Mouse (Mus musculus) lung, adult 18-20 months (tissue): ENCODE results near the gene Polr3a.

ENCODE experiments used
- DNase-seq, 2 experiments: peaks; one replicate each; pipeline ENCODE4 v3.0.0; 2022; ENCODE audit warnings: mixed read lengths in 2 of 2

Gene Polr3a

GRCm38 (mm10) chr14:24486773-24487227 lies at the start of gene Polr3a, which contains the start of gene Rps24:
Gene Polr3a, minus strand, starts transcription at chr14:24487058.
Gene Rps24, plus strand, starts transcription at chr14:24487125.
- DNase-seq: peak; percentile 90 to 91

GRCm38 (mm10) chr14:24534865-24535545 lies 48.1 kb upstream of the Polr3a start:
- DNase-seq: no peak

GRCm38 (mm10) chr14:24530228-24530627 lies 43.4 kb upstream of the Polr3a start:
- no peak for DNase-seq

GRCm38 (mm10) chr14:24526440-24526839 lies 39.6 kb upstream of the Polr3a start:
- DNase-seq: no peak

- peak; percentile 20 to 60 for DNase-seq
These were observed 39.0 kb upstream of the Polr3a start for GRCm38 (mm10) chr14:24525677-24526415.

- no peak for DNase-seq
These were observed 38.3 kb upstream of the Polr3a start for GRCm38 (mm10) chr14:24525137-24525536.

- no peak for DNase-seq
These were observed 34.7 kb upstream of the Polr3a start for GRCm38 (mm10) chr14:24521597-24521996.

- DNase-seq: no peak
These were observed 25.8 kb upstream of the Polr3a start for GRCm38 (mm10) chr14:24512527-24513161.

GRCm38 (mm10) chr14:24510679-24511078 lies 23.8 kb upstream of the Polr3a start:
- no peak for DNase-seq

GRCm38 (mm10) chr14:24510218-24510617 lies 23.4 kb upstream of the Polr3a start:
- DNase-seq: no peak

- no peak for DNase-seq
These were observed 22.7 kb upstream of the Polr3a start for GRCm38 (mm10) chr14:24509557-24509956.

- DNase-seq: no peak
These were observed 21.4 kb upstream of the Polr3a start for GRCm38 (mm10) chr14:24508070-24508773.

GRCm38 (mm10) chr14:24507452-24508069 lies 20.7 kb upstream of the Polr3a start:
- no peak for DNase-seq

- no peak for DNase-seq
These were observed 14.4 kb upstream of the Polr3a start for GRCm38 (mm10) chr14:24501256-24501655.

GRCm38 (mm10) chr14:24500845-24501186 lies 14.0 kb upstream of the Polr3a start:
- DNase-seq: no peak

GRCm38 (mm10) chr14:24500091-24500844 lies 13.4 kb upstream of the Polr3a start:
- peak; percentile 61 to 69 for DNase-seq

GRCm38 (mm10) chr14:24499478-24499877 lies 12.6 kb upstream of the Polr3a start:
- DNase-seq: no peak

- no peak for DNase-seq
These were observed 11.8 kb upstream of the Polr3a start for GRCm38 (mm10) chr14:24498561-24499255.

GRCm38 (mm10) chr14:24497443-24497842 lies 10.6 kb upstream of the Polr3a start:
- no peak for DNase-seq

- no peak for DNase-seq
These were observed 9.6 kb upstream of the Polr3a start for GRCm38 (mm10) chr14:24496507-24496906.

GRCm38 (mm10) chr14:24493256-24493655 lies 6.4 kb upstream of the Polr3a start:
- DNase-seq: no peak
